Mouse (Mus musculus): Measurements from ENCODE around the gene Ntrk2.

Gene Ntrk2

DNA sequence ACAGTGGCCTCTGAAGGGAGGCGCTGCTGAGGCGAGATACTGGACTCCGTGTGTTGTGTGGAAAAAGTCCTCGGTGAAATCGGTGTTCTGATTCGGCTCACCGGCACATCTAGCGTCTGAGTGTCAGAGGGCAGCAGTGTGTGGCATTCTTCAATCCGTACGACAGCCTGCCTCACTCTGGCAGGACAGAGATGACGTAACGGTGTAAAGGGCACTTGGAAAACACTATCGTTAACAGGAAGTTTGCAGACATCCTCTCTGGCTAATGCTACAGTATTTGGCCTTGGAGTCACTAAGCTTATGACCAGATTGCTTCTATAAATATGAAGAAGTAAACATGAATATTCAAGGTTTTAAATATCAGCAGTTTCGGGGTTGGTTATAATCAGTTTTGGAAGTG lies 309.2 kb downstream of the Ntrk2 start:
- DNase-seq (ENCODE audit: low spot score in 2 of 2): no peak

DNA sequence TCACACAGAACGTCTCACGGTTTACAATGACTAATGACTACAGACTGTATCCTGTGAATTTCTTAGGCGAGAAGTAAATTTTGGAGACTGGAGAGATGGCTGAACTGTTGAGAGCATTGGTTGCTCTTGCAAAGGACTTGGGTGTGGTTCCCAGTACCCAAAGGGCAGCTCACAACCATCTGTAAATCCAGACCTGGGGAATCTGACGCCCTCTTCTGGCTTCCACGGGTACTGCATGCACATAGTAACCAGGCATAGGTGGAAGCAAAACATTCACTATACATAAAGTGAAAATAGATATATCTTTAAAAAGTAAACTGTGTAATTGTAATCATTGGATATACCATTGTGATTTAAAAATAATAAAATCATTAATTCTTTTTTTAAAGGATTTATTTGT lies 310.9 kb downstream of the Ntrk2 start:
- no peak for DNase-seq (ENCODE audit: low spot score in 2 of 2)

GRCm38 (mm10) chr13:59119596-59120394 lies 313.4 kb downstream of the Ntrk2 start:
- DNase-seq (ENCODE audit: low spot score in 2 of 2): no peak

DNA sequence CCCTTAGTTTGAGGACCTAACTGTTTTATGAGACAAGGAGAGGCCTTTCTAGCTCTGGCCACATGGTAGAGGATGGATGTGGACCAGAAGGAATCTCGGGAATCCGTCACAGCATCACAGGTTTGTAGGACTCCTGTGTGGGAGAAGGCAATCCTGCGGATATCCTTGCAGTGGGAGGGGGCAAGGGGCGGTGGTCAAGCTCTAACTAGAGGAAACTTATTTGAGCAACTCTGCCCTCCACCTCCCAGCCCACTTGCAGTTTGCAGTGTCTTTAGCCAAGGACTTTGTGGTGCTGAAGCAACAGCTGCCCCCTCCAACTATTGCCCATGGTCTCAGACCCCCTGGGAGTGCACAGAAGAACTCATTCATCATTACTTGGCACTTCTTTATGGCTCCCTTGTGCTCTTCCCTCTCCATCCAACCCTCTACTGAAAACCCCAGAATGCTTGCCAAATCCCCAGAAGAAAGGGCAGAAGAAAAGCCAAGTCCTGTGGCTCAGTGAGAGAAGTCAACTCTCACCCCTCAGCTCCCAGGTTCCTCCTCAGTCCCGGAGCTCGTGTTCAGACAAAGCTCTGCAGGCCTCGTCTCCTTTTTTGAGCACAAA lies 336.9 kb downstream of the Ntrk2 start:
- DNase-seq (ENCODE audit: low spot score in 2 of 2): no peak

GRCm38 (mm10) chr13:59144321-59144856 lies 338.0 kb downstream of the Ntrk2 start:
- DNase-seq (ENCODE audit: low spot score in 2 of 2): no peak

DNA sequence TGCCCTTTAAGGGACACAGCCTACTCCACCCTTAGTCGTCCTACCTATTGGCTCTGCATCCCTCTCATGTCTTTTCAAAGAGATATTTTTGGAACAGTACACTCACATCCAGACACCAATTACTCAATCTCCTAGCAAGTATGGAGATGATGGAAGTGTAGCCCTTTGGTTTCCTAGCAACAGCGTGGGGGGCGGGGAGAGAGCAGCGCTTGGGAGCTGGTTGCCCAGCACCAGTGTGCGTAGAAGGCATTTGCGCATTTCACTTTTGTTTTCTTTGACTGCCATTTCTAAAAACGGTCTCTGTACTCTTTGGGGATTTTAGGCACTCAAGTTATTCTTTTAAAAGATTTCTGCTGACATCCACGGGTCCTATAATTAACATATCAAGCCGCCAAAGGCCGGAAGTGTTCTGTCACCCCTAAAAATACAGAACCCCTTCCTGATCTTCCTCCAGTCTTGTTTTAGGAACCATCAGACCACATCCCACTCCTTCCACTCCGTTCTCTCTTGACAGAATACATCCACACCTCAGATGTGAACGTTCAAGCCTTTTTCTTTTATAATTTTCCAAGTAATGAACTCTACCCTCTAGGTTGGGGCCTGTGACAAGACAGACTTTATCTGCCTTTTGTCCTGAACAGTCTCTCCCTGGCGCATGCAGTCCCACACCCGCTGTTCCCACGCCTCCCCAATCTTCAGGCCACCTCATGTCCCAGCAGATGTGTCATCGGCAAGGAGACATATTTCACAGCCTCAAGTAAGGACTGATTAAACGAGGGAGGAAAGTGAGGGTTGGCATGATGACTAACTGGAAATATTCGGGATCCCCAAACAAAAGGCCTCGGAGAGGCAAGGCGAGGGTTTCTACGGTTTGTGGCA lies 339.5 kb downstream of the Ntrk2 start:
- no peak for DNase-seq (ENCODE audit: low spot score in 2 of 2)

- no peak for DNase-seq (ENCODE audit: low spot score in 2 of 2)
Measured at GRCm38 (mm10) chr13:59146616-59147015, 340.2 kb downstream of the Ntrk2 start.

DNA sequence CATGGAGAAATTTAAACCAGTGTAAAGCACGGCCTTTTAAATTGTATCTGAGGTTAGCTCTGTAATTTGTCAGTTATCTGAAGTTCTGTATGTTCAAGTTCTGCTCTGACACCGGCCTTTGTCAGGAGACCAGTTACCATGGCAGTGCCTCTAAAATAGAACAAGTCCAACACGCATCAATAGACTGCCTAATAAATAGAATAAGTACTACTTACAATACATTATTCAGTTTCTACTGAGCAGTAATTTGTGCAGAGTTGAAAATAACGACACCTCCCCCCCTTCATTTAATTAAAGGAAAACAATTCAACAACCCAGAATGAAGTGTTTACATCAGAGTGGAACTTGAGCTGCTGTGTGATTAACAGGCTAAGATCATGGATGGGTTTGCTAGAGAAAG lies 341.6 kb downstream of the Ntrk2 start:
- no peak for DNase-seq (ENCODE audit: low spot score in 2 of 2)

- DNase-seq (ENCODE audit: low spot score in 2 of 2): no peak
Measured at GRCm38 (mm10) chr13:59148793-59149192, 342.4 kb downstream of the Ntrk2 start.

GRCm38 (mm10) chr13:59164015-59164414 lies 357.6 kb downstream of the Ntrk2 start:
- DNase-seq (ENCODE audit: low spot score in 2 of 2): no peak

GRCm38 (mm10) chr13:59173840-59174239 lies 367.5 kb downstream of the Ntrk2 start:
- no peak for DNase-seq (ENCODE audit: low spot score in 2 of 2)

GRCm38 (mm10) chr13:59176021-59176420 lies 369.7 kb downstream of the Ntrk2 start:
- DNase-seq (ENCODE audit: low spot score in 2 of 2): no peak

DNA sequence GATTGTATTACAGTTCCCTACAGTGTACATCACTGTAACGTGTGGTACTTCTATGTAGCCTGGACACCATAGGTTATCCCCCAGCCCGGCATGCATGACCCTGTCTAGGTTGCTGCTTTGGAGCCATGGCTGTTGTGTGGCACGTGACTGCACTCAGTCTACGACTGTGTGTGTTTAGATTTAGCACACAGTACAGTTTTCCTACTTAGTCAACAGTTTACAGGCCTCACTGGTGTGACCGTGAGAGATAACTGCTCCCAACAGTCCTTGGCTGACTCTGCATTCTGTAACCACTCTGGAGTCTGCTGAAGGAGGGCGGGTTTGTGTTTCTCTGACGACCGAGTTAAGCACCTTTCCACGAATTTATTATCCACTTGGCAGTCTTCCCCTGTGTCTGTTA lies 370.1 kb downstream of the Ntrk2 start:
- no peak for DNase-seq (ENCODE audit: low spot score in 2 of 2)

DNA sequence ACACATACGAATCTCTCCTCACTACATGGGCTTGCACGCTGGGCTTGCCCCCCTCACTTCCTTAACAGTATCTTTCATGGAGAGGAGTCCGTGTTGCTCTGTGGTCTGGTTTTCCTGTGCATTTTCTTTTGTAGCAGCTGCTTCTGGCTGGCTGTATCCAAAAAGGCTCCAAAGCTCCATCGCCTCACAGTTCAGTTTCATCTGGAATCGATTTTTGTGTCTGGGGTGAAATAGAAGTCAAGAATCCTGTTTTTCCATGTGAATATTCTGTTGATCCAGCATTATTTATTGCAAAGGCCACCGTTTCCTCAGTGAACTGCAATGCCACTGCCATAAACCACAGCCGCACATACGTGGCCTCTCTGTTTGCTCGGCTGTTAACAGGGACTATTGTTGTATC lies 370.6 kb downstream of the Ntrk2 start:
- DNase-seq (ENCODE audit: low spot score in 2 of 2): no peak

DNA sequence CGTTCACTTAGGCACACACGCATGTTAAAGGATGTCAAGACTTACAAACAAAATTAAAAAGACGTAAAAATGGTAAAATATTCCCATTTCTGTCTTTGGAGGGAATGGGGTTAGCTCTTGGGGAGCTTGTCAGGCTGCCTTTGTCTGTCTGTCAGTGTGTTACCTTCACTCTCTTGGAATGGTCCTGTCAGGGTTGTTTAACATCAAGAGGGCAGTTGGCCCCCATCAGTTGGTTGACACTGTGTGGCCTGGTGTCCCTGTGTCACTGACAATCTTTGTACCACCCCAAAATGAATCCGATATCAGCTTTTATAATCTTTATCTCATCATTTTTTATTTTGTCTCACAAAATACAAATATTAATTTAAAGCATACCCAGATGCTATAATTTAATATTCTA lies 373.6 kb downstream of the Ntrk2 start:
- DNase-seq (ENCODE audit: low spot score in 2 of 2): no peak

GRCm38 (mm10) chr13:59180781-59181180 lies 374.4 kb downstream of the Ntrk2 start:
- DNase-seq (ENCODE audit: low spot score in 2 of 2): no peak

- DNase-seq (ENCODE audit: low spot score in 2 of 2): no peak
Measured at GRCm38 (mm10) chr13:59181188-59181947, 375.0 kb downstream of the Ntrk2 start.

GRCm38 (mm10) chr13:59182630-59183029 lies 376.3 kb downstream of the Ntrk2 start:
- no peak for DNase-seq (ENCODE audit: low spot score in 2 of 2)

Data from spleen, postnatal 14 days (tissue).